Comparison of ENCODE assay signal across 9 mouse cellular contexts in genomic region chr16:84135651-84136200, GRCm38 (mm10).
A peak's percentile ranks its signal among the peaks of the same experiment; 100 is the strongest.
DNase-seq lines count a peak whose midpoint lies in the region; ATAC-seq and TF ChIP-seq lines count a peak whose summit lies in the region.
"Had no signal": no experiment of that assay in that cellular context is flagged by ENCODE, and none has a peak within 500 bp of the region (broad histone marks: within the 10 kb centered on the region; RNA-seq: fewer than 3 reads in every experiment).

No protein-coding gene starts in this region.

- no peaks in the 10 kb centered on the region for H3K27me3 ChIP-seq in limb, embryonic 14.5 days (ENCODE audit: control insufficient read depth, insufficient read depth, low read length)
- no peaks in the 10 kb centered on the region for H3K27me3 ChIP-seq in limb, embryonic 10.5 days (ENCODE audit: low read depth, poor library complexity, severe bottlenecking)
- H3K27me3 ChIP-seq in intestine, embryonic 15.5 days (replicated peaks): no peaks in the 10 kb centered on the region
- H3K27me3 ChIP-seq: kidney, embryonic 15.5 days had no signal

- no peaks in the 10 kb centered on the region for H3K36me3 ChIP-seq in limb, embryonic 14.5 days (ENCODE audit: control insufficient read depth, insufficient read depth, low read length)
- H3K36me3 ChIP-seq in limb, embryonic 10.5 days: no peaks in the 10 kb centered on the region
- H3K36me3 ChIP-seq in intestine, embryonic 15.5 days: no peaks in the 10 kb centered on the region
- H3K36me3 ChIP-seq: kidney, embryonic 15.5 days had no signal

- no peak for TF ChIP-seq POLR2A in limb, embryonic 14.5 days (IDR thresholded peaks at IDR 0.05; ENCODE audit: borderline replicate concordance, extremely low read depth, insufficient read depth, insufficient read length)

- no peaks in the 10 kb centered on the region for H3K9me3 ChIP-seq in limb, embryonic 14.5 days (ENCODE audit: control insufficient read depth, low read length)
- H3K9me3 ChIP-seq in limb, embryonic 10.5 days (replicated peaks): no peaks in the 10 kb centered on the region
- H3K9me3 ChIP-seq in intestine, embryonic 15.5 days: no peaks in the 10 kb centered on the region
- H3K9me3 ChIP-seq: kidney, embryonic 15.5 days had no signal

- no peak overlapping the region for H3K9ac ChIP-seq in limb, embryonic 14.5 days (ENCODE audit: low read depth, low read length, severe bottlenecking)
- no peak overlapping the region for H3K9ac ChIP-seq in intestine, embryonic 15.5 days
- H3K9ac ChIP-seq: kidney, embryonic 15.5 days had no signal

- 70% methylated on average over 4 of the region's 4 CpGs for WGBS in limb, embryonic 14.5 days
- WGBS in limb, embryonic 10.5 days: 84% methylated on average over 4 of the region's 4 CpGs
- whole genome bisulfite sequencing in intestine, embryonic 15.5 days: 53% methylated on average over 4 of the region's 4 CpGs

- H3K4me2 ChIP-seq in limb, embryonic 14.5 days (replicated peaks; ENCODE audit: low read depth, low read length, severe bottlenecking): no peak overlapping the region
- H3K4me2 ChIP-seq in intestine, embryonic 15.5 days (replicated peaks): no peak overlapping the region
- H3K4me2 ChIP-seq: kidney, embryonic 15.5 days had no signal

- no peaks in the 10 kb centered on the region for H3K4me1 ChIP-seq in limb, embryonic 14.5 days (ENCODE audit: control insufficient read depth, insufficient read depth, low read length)
- no peaks in the 10 kb centered on the region for H3K4me1 ChIP-seq in limb, embryonic 10.5 days
- H3K4me1 ChIP-seq in intestine, embryonic 15.5 days (replicated peaks): no peaks in the 10 kb centered on the region
- H3K4me1 ChIP-seq: kidney, embryonic 15.5 days had no signal

- H3K27ac ChIP-seq in limb, embryonic 14.5 days (replicated peaks; ENCODE audit: low read depth, low read length): no peak overlapping the region
- no peak overlapping the region for H3K27ac ChIP-seq in limb, embryonic 10.5 days
- no peak overlapping the region for H3K27ac ChIP-seq in intestine, embryonic 15.5 days
- H3K27ac ChIP-seq: kidney, embryonic 15.5 days had no signal

- peak; percentile 9 for DNase-seq in limb, embryonic 14.5 days (ENCODE audit: low spot score)
- no peak for DNase-seq in limb, embryonic 10.5 days (ENCODE audit: low spot score)
- peak; percentile 61 to 74 for DNase-seq in cerebellum, postnatal 14 days
- peak; percentile 16 to 68 for DNase-seq in layer of hippocampus, adult 18-20 months (ENCODE audit: low spot score in 2 of 2)
- peak; percentile 71 for DNase-seq in retina, embryonic 14.5 days (ENCODE audit: low spot score)
- DNase-seq in urinary bladder, postnatal 14 days (ENCODE audit: low spot score): no peak
- no peak for DNase-seq in thymus, postnatal 36 days

- no peak overlapping the region for H3K4me3 ChIP-seq in limb, embryonic 14.5 days (replicated peaks; ENCODE audit: low read length)
- H3K4me3 ChIP-seq in limb, embryonic 10.5 days: no peak overlapping the region
- H3K4me3 ChIP-seq in intestine, embryonic 15.5 days (replicated peaks): no peak overlapping the region
- H3K4me3 ChIP-seq: kidney, embryonic 15.5 days had no signal

- no peak for ATAC-seq in limb, embryonic 14.5 days (ENCODE audit: low FRiP score, low read depth)
- ATAC-seq in intestine, embryonic 15.5 days: no peak

Comparison
In these comparisons a context has a peak if more than half of its experiments do, and no peak if none do; other contexts are left out.
1. DNase-seq: peak in limb, embryonic 14.5 days (single experiment), cerebellum, postnatal 14 days (2 of 2), layer of hippocampus, adult 18-20 months (2 of 2) and retina, embryonic 14.5 days (single experiment); none in limb, embryonic 10.5 days (single experiment), urinary bladder, postnatal 14 days (single experiment) and thymus, postnatal 36 days (0 of 2).